Mouse (Mus musculus): ENCODE data around the gene Cltc. TPM values are rescaled to one million over a fixed set of nuclear protein-coding genes. Genes with fewer than 3 reads are reported as not detected.

The Cltc gene
- polyA plus RNA-seq, 1 experiment from 2014 or later = 113 TPM

GRCm38 (mm10) chr11:86671041-86671675 is 86.2 kb downstream of the Cltc start:
- H3K4me2 ChIP-seq (ENCODE audit: low read length) = no peak overlapping the region
- no peak for TF ChIP-seq CTCF (IDR thresholded peaks at IDR 0.05; ENCODE audit: low read depth)
- no peak overlapping the region for H3K9ac ChIP-seq (ENCODE audit: low read depth, low read length)
- H3K36me3 ChIP-seq (ENCODE audit: insufficient read depth, low read length) = no peaks in the 10 kb centered on the region
- ATAC-seq (replicated peaks; ENCODE audit: low FRiP score, low read depth) (no peak), DNase-seq (ENCODE audit: low spot score) (no peak)
- H3K27ac ChIP-seq = no peak overlapping the region
- no peaks in the 10 kb centered on the region for H3K9me3 ChIP-seq (replicated peaks; ENCODE audit: low read length)
- H3K4me3 ChIP-seq (replicated peaks; ENCODE audit: low read depth, low read length) = no peak overlapping the region
- WGBS = 66% methylated on average over 3 of the region's 3 CpGs
- no peaks in the 10 kb centered on the region for H3K27me3 ChIP-seq (ENCODE audit: insufficient read depth, low read length)
- no peaks in the 10 kb centered on the region for H3K4me1 ChIP-seq (replicated peaks; ENCODE audit: insufficient read depth, low read length)

GRCm38 (mm10) chr11:86668169-86668568 is 89.2 kb downstream of the Cltc start:
- TF ChIP-seq CTCF (IDR thresholded peaks at IDR 0.05; ENCODE audit: low read depth) = no peak
- Histone ChIP-seq H3K27ac (no peak overlapping the region), H3K4me2 (ENCODE audit: low read length) (no peak overlapping the region), H3K4me1 (replicated peaks; ENCODE audit: insufficient read depth, low read length) (no peaks in the 10 kb centered on the region), H3K4me3 (replicated peaks; ENCODE audit: low read depth, low read length) (no peak overlapping the region), H3K9me3 (replicated peaks; ENCODE audit: low read length) (no peaks in the 10 kb centered on the region), H3K27me3 (ENCODE audit: insufficient read depth, low read length) (no peaks in the 10 kb centered on the region), H3K9ac (ENCODE audit: low read depth, low read length) (no peak overlapping the region), H3K36me3 (ENCODE audit: insufficient read depth, low read length) (peaks cover 20% of the 10 kb centered on the region)
- 88% methylated on average over 3 of the region's 3 CpGs for WGBS
- no peak for ATAC-seq (replicated peaks; ENCODE audit: low FRiP score, low read depth)
- DNase-seq (ENCODE audit: low spot score) = no peak

DNA sequence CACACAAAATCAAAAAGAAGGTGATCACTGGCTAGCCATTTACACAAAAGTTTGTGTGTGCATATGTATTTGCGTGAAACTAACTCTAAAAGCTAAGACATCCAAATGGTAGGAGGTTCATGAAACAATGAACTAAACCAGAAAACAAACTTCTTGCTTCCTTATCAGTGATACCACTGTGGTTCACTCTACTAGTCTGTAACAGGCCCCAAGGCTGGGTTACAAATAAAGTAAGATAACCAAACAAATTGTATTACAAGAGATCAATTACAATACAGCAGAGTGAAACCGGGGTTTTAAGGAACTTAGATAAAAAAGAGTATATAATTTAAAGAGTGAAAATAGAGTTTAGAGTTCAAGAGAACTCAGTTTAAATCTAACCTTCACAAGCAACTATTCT is 89.8 kb downstream of the Cltc start:
- Histone ChIP-seq H3K27ac (no peak overlapping the region), H3K27me3 (ENCODE audit: insufficient read depth, low read length) (no peaks in the 10 kb centered on the region), H3K9ac (ENCODE audit: low read depth, low read length) (no peak overlapping the region), H3K9me3 (replicated peaks; ENCODE audit: low read length) (no peaks in the 10 kb centered on the region), H3K4me2 (ENCODE audit: low read length) (no peak overlapping the region), H3K36me3 (ENCODE audit: insufficient read depth, low read length) (peaks cover 22% of the 10 kb centered on the region), H3K4me3 (replicated peaks; ENCODE audit: low read depth, low read length) (no peak overlapping the region), H3K4me1 (replicated peaks; ENCODE audit: insufficient read depth, low read length) (no peaks in the 10 kb centered on the region)
- WGBS = 92% methylated on average over 2 of the region's 2 CpGs
- no peak for DNase-seq (ENCODE audit: low spot score)
- no peak for TF ChIP-seq CTCF (IDR thresholded peaks at IDR 0.05; ENCODE audit: low read depth)
- ATAC-seq (replicated peaks; ENCODE audit: low FRiP score, low read depth) = no peak

GRCm38 (mm10) chr11:86664406-86664805 is 93.0 kb downstream of the Cltc start:
- Histone ChIP-seq H3K36me3 (ENCODE audit: insufficient read depth, low read length) (peaks cover 28% of the 10 kb centered on the region), H3K4me2 (ENCODE audit: low read length) (no peak overlapping the region), H3K27ac (no peak overlapping the region), H3K4me3 (replicated peaks; ENCODE audit: low read depth, low read length) (no peak overlapping the region), H3K27me3 (ENCODE audit: insufficient read depth, low read length) (no peaks in the 10 kb centered on the region), H3K9me3 (replicated peaks; ENCODE audit: low read length) (no peaks in the 10 kb centered on the region), H3K9ac (ENCODE audit: low read depth, low read length) (no peak overlapping the region), H3K4me1 (replicated peaks; ENCODE audit: insufficient read depth, low read length) (no peaks in the 10 kb centered on the region)
- ATAC-seq (replicated peaks; ENCODE audit: low FRiP score, low read depth) = no peak
- no peak for DNase-seq (ENCODE audit: low spot score)
- WGBS = 94% methylated on average over 3 of the region's 3 CpGs
- no peak for TF ChIP-seq CTCF (IDR thresholded peaks at IDR 0.05; ENCODE audit: low read depth)

- Histone ChIP-seq H3K27me3 (ENCODE audit: insufficient read depth, low read length) (no peaks in the 10 kb centered on the region), H3K4me2 (ENCODE audit: low read length) (no peak overlapping the region), H3K9ac (ENCODE audit: low read depth, low read length) (no peak overlapping the region), H3K9me3 (replicated peaks; ENCODE audit: low read length) (no peaks in the 10 kb centered on the region), H3K36me3 (ENCODE audit: insufficient read depth, low read length) (peaks cover 28% of the 10 kb centered on the region), H3K4me3 (replicated peaks; ENCODE audit: low read depth, low read length) (no peak overlapping the region), H3K27ac (no peak overlapping the region), H3K4me1 (replicated peaks; ENCODE audit: insufficient read depth, low read length) (no peaks in the 10 kb centered on the region)
- ATAC-seq (replicated peaks; ENCODE audit: low FRiP score, low read depth) = no peak
- no peak for DNase-seq (ENCODE audit: low spot score)
- no peak for TF ChIP-seq CTCF (IDR thresholded peaks at IDR 0.05; ENCODE audit: low read depth)
These were observed 93.4 kb downstream of the Cltc start for GRCm38 (mm10) chr11:86663977-86664376.

DNA sequence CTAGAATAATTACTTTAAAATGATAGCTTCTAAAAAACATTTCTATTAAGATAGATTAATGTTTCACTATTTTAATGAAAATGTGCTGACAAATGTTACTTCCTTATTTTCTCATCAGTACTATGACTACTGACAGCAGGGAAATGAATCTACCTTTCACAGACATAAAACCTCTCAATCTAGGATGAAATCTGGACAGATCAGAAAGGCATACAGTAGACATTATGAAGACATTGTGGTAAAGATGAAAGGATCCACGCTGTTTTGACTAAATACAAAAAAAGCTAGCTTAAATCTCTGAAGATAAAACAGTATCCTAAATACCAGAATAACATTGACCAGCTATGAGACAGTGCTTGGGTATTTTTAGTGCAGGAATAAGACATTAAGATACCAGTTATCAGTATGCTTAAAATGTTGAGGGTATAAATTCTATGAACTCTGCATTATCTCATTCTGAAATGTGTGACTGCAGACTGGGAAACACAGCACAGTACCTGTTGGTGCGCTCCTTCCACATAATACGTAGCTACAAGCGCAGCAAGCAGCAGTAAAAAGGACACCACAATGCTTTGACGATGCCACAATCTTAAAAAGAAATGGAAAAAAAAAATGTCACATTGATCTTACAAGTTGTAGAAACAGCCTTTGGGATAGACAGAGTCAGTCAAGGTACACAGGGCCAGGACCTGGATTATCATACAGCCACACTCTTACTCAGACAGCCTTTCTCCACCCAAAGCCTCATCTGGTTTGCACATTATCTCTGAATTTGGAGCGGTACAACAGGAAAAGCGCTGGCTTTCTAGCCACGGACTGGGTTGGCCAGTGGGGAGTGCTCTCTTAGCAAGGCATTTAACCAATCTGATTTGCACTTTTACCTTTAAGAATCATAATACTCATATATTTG is 94.1 kb downstream of the Cltc start:
- ATAC-seq (replicated peaks; ENCODE audit: low FRiP score, low read depth) = no peak
- Histone ChIP-seq H3K36me3 (ENCODE audit: insufficient read depth, low read length) (peaks cover 28% of the 10 kb centered on the region), H3K9me3 (replicated peaks; ENCODE audit: low read length) (no peaks in the 10 kb centered on the region), H3K27me3 (ENCODE audit: insufficient read depth, low read length) (no peaks in the 10 kb centered on the region), H3K4me3 (replicated peaks; ENCODE audit: low read depth, low read length) (no peak overlapping the region), H3K4me1 (replicated peaks; ENCODE audit: insufficient read depth, low read length) (no peaks in the 10 kb centered on the region), H3K9ac (ENCODE audit: low read depth, low read length) (no peak overlapping the region), H3K27ac (no peak overlapping the region), H3K4me2 (ENCODE audit: low read length) (no peak overlapping the region)
- DNase-seq (ENCODE audit: low spot score) = no peak
- WGBS = 93% methylated on average over 8 of the region's 8 CpGs
- TF ChIP-seq CTCF (IDR thresholded peaks at IDR 0.05; ENCODE audit: low read depth) = no peak
